Mouse (Mus musculus) brain, embryonic 14.5 days (tissue): ENCODE data around the gene Prss50.

Source experiments
- CTCF ChIP-seq: fragments of 200-500 bp; IDR thresholded peaks from 2 replicates; pipeline ENCODE4 v1.5.1; 2012; ENCODE audit warnings: inconsistent platforms, mild to moderate bottlenecking, moderate library complexity, borderline replicate concordance; ENCODE audit not compliant: insufficient read depth, insufficient read length; ENCODE audit errors: extremely low read depth
- POLR2A ChIP-seq: fragments of 200-500 bp; IDR thresholded peaks from 2 replicates; pipeline ENCODE4 v1.6.1; 2012; ENCODE audit warnings: mild to moderate bottlenecking, inconsistent platforms, borderline replicate concordance; ENCODE audit not compliant: poor library complexity, insufficient read depth, insufficient read length, severe bottlenecking; ENCODE audit errors: extremely low read depth

- TF ChIP-seq CTCF (0 out of 2 replicates have a peak, but pooled peaks have one; percentile 4), POLR2A (no peak)
Observed at GRCm38 (mm10) chr9:110873681-110874659, 16.2 kb downstream of the Prss50 start.
